Mouse (Mus musculus): ENCODE data around the gene Dleu7. TPM values are rescaled to one million over a fixed set of nuclear protein-coding genes. Genes with fewer than 3 reads are reported as not detected.

Dleu7 gene
- total RNA-seq, 1 experiment: 0.98 TPM

DNA sequence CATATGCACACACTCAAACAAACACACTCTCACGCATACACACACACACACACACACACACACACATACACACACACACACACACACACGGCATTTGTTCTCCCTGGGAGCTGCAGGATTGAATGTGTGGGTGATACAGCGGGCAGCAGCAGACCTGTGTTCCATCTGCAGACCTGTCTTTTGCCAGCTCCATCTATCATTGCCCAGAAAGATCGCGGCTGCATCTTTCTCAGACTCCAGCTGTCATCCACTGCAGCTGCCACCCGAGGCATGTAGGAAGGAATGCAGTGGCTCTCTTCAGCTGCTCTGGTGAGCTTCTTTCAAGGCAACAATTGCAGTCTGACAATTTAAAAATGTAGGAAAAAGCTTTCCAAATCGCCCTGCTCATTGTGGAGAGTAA lies 56.9 kb downstream of the Dleu7 start:
- DNase-seq (ENCODE audit: low read depth, low spot score): no peak
- no peak for TF ChIP-seq ZC3H11A (IDR thresholded peaks at IDR 0.05; ENCODE audit: borderline replicate concordance, low read depth, low read length)
- TF ChIP-seq CHD2 (IDR thresholded peaks at IDR 0.05; ENCODE audit: low read depth, low read length): no peak
- TF ChIP-seq ZNF384 (IDR thresholded peaks at IDR 0.05; ENCODE audit: low read depth, low read length): no peak
- no peak for TF ChIP-seq HCFC1 (IDR thresholded peaks at IDR 0.05; ENCODE audit: borderline replicate concordance, insufficient read depth, low read length)
- Histone ChIP-seq H3K9ac (ENCODE audit: insufficient read depth, low read depth, low read length, poor library complexity, severe bottlenecking) (no peak overlapping the region), H3K36me3 (ENCODE audit: control insufficient read depth, insufficient read depth, low read length, poor library complexity, severe bottlenecking) (no peaks in the 10 kb centered on the region), H3K4me1 (ENCODE audit: control insufficient read depth in 2 of 2, insufficient read depth in 2 of 2, low read length in 2 of 2, poor library complexity in 1 of 2) (no peaks in the 10 kb centered on the region), H3K9me3 (ENCODE audit: control insufficient read depth, insufficient read depth, low read depth, low read length) (no peaks in the 10 kb centered on the region), H3K4me3 (ENCODE audit: insufficient read depth in 1 of 2, low read depth in 1 of 2, low read length in 2 of 2, poor library complexity in 1 of 2, severe bottlenecking in 1 of 2) (no peak overlapping the region), H3K27ac (ENCODE audit: insufficient read depth, low read depth, low read length, poor library complexity, severe bottlenecking) (no peak overlapping the region)
- in situ Hi-C loops (cut with MboI; ENCODE audit: low sequenced_read_pairs in 2 of 2, unreplicated experiment in 2 of 2): no loop called here

DNA sequence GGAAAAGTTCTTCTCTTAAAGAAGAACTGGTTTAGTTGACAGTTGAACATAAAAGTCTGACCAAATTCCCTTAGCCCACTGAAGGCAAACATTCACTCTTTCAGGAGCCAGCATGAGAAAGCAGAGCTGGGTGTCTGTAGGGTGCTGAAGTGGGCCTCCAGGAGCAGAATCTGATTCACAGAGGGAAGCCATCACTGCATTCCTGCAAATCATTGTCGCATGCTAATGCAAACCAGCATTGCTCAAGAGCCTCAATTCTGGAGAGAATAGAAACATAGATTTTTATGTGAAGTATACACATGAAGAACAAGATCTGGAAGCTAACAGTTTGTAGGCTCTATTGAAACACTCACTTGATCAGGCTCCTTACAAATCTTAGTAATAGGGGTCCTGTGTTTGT lies 57.6 kb downstream of the Dleu7 start:
- Histone ChIP-seq H3K4me1 (ENCODE audit: control insufficient read depth in 2 of 2, insufficient read depth in 2 of 2, low read length in 2 of 2, poor library complexity in 1 of 2) (no peaks in the 10 kb centered on the region), H3K36me3 (ENCODE audit: control insufficient read depth, insufficient read depth, low read length, poor library complexity, severe bottlenecking) (no peaks in the 10 kb centered on the region), H3K9ac (ENCODE audit: insufficient read depth, low read depth, low read length, poor library complexity, severe bottlenecking) (no peak overlapping the region), H3K9me3 (ENCODE audit: control insufficient read depth, insufficient read depth, low read depth, low read length) (no peaks in the 10 kb centered on the region), H3K4me3 (ENCODE audit: insufficient read depth in 1 of 2, low read depth in 1 of 2, low read length in 2 of 2, poor library complexity in 1 of 2, severe bottlenecking in 1 of 2) (no peak overlapping the region), H3K27ac (ENCODE audit: insufficient read depth, low read depth, low read length, poor library complexity, severe bottlenecking) (no peak overlapping the region)
- TF ChIP-seq MAFK (IDR thresholded peaks at IDR 0.05; ENCODE audit: insufficient read depth, low read depth, low read length) (no peak), CHD2 (IDR thresholded peaks at IDR 0.05; ENCODE audit: low read depth, low read length) (no peak), HCFC1 (IDR thresholded peaks at IDR 0.05; ENCODE audit: borderline replicate concordance, insufficient read depth, low read length) (no peak), ZNF384 (IDR thresholded peaks at IDR 0.05; ENCODE audit: low read depth, low read length) (no peak)
- in situ Hi-C loops (cut with MboI; ENCODE audit: low sequenced_read_pairs in 2 of 2, unreplicated experiment in 2 of 2): no loop called here
- no peak for DNase-seq (ENCODE audit: low read depth, low spot score)

DNA sequence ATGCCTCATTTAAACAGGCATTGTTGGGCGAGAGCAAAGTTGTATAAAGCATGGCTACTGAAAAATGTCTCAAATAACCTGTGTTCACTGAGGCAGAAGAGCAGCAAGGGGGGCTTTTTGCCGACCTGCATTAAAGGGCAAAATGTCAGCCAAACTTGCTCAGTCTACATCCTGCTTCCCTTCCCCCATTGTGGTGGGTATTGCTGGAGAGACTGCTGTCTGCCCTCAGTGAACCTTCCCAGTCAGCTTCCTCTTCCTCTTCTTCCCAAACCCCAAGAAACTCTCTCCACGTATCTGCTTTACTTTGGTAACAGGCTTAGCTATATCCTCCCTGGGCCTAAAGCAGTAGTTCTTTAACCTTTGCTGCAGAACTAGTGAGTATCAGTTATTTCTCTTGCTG lies 61.9 kb downstream of the Dleu7 start:
- no peaks in the 10 kb centered on the region for H3K36me3 ChIP-seq (ENCODE audit: control insufficient read depth, insufficient read depth, low read length, poor library complexity, severe bottlenecking)
- TF ChIP-seq HCFC1 (IDR thresholded peaks at IDR 0.05; ENCODE audit: borderline replicate concordance, insufficient read depth, low read length) (no peak), CHD2 (IDR thresholded peaks at IDR 0.05; ENCODE audit: low read depth, low read length) (no peak), ZNF384 (IDR thresholded peaks at IDR 0.05; ENCODE audit: low read depth, low read length) (no peak), MAFK (IDR thresholded peaks at IDR 0.05; ENCODE audit: insufficient read depth, low read depth, low read length) (no peak), ZC3H11A (IDR thresholded peaks at IDR 0.05; ENCODE audit: borderline replicate concordance, low read depth, low read length) (no peak)
- H3K9ac ChIP-seq (ENCODE audit: insufficient read depth, low read depth, low read length, poor library complexity, severe bottlenecking): no peak overlapping the region
- DNase-seq (ENCODE audit: low read depth, low spot score): no peak
- in situ Hi-C loops (cut with MboI; ENCODE audit: low sequenced_read_pairs in 2 of 2, unreplicated experiment in 2 of 2): no loop called here
- H3K27ac ChIP-seq (ENCODE audit: insufficient read depth, low read depth, low read length, poor library complexity, severe bottlenecking): no peak overlapping the region
- no peaks in the 10 kb centered on the region for H3K4me1 ChIP-seq (ENCODE audit: control insufficient read depth in 2 of 2, insufficient read depth in 2 of 2, low read length in 2 of 2, poor library complexity in 1 of 2)
- H3K9me3 ChIP-seq (ENCODE audit: control insufficient read depth, insufficient read depth, low read depth, low read length): no peaks in the 10 kb centered on the region
- no peak overlapping the region for H3K4me3 ChIP-seq (ENCODE audit: insufficient read depth in 1 of 2, low read depth in 1 of 2, low read length in 2 of 2, poor library complexity in 1 of 2, severe bottlenecking in 1 of 2)

DNA sequence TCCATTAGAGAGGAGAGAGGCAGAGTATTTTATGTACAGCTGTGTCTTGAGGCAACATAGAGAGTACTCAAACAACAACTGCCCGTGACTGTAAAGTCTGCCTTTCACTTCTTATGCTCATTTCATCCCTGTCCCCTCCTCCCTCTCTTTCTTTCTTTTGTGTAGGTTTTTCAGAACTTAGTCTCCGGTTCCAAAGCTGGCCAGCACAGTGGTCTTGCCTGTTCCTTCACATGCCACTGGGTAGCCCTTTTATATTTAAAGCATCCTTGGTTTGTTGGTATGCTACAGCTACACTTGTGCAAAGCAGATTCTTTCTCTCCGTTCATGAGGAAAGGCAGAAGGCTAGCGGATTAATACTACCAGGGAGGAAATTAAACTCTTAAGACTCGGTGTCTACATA lies 65.7 kb downstream of the Dleu7 start:
- Histone ChIP-seq H3K4me3 (ENCODE audit: insufficient read depth in 1 of 2, low read depth in 1 of 2, low read length in 2 of 2, poor library complexity in 1 of 2, severe bottlenecking in 1 of 2) (no peak overlapping the region), H3K4me1 (ENCODE audit: control insufficient read depth in 2 of 2, insufficient read depth in 2 of 2, low read length in 2 of 2, poor library complexity in 1 of 2) (no peaks in the 10 kb centered on the region), H3K36me3 (ENCODE audit: control insufficient read depth, insufficient read depth, low read length, poor library complexity, severe bottlenecking) (no peaks in the 10 kb centered on the region), H3K27ac (ENCODE audit: insufficient read depth, low read depth, low read length, poor library complexity, severe bottlenecking) (no peak overlapping the region), H3K9me3 (ENCODE audit: control insufficient read depth, insufficient read depth, low read depth, low read length) (no peaks in the 10 kb centered on the region), H3K9ac (ENCODE audit: insufficient read depth, low read depth, low read length, poor library complexity, severe bottlenecking) (no peak overlapping the region)
- DNase-seq (ENCODE audit: low read depth, low spot score): no peak
- in situ Hi-C loops (cut with MboI; ENCODE audit: low sequenced_read_pairs in 2 of 2, unreplicated experiment in 2 of 2): no loop called here
- TF ChIP-seq HCFC1 (IDR thresholded peaks at IDR 0.05; ENCODE audit: borderline replicate concordance, insufficient read depth, low read length) (no peak), MAFK (IDR thresholded peaks at IDR 0.05; ENCODE audit: insufficient read depth, low read depth, low read length) (no peak), ZC3H11A (IDR thresholded peaks at IDR 0.05; ENCODE audit: borderline replicate concordance, low read depth, low read length) (no peak), ZNF384 (IDR thresholded peaks at IDR 0.05; ENCODE audit: low read depth, low read length) (no peak), CHD2 (IDR thresholded peaks at IDR 0.05; ENCODE audit: low read depth, low read length) (no peak)

DNA sequence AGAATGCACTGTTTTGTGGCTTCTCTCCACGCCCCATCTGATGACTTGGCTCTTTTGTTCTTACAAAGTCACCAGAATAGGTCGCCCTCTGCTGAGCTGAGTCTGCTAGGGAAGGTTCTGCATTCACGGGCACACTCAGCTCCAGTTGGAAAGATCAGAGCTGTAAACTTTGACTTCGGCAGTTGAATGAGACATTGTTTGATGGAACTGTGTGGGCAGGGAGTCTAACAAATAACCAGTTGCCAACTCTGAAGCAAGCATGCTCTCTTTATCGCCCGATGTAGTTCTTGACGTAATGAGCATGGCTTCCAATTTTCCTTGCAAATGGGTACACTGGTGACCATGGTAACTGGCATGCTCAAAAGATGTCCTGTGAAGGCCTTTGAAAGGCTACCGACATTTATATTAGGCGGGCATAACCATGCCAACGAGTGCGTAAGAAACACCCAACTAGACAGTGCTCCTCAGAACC lies 66.2 kb downstream of the Dleu7 start:
- H3K27ac ChIP-seq (ENCODE audit: insufficient read depth, low read depth, low read length, poor library complexity, severe bottlenecking): no peak overlapping the region
- TF ChIP-seq HCFC1 (IDR thresholded peaks at IDR 0.05; ENCODE audit: borderline replicate concordance, insufficient read depth, low read length): no peak
- TF ChIP-seq CHD2 (IDR thresholded peaks at IDR 0.05; ENCODE audit: low read depth, low read length): no peak
- no peak for TF ChIP-seq ZC3H11A (IDR thresholded peaks at IDR 0.05; ENCODE audit: borderline replicate concordance, low read depth, low read length)
- no peak for TF ChIP-seq ZNF384 (IDR thresholded peaks at IDR 0.05; ENCODE audit: low read depth, low read length)
- TF ChIP-seq MAFK (IDR thresholded peaks at IDR 0.05; ENCODE audit: insufficient read depth, low read depth, low read length): peak; percentile 65
- in situ Hi-C loops (cut with MboI; ENCODE audit: low sequenced_read_pairs in 2 of 2, unreplicated experiment in 2 of 2): no loop called here

More for the DNA sequence above, 66.2 kb downstream of the Dleu7 start:
- no peak for DNase-seq (ENCODE audit: low read depth, low spot score)
- H3K4me3 ChIP-seq (ENCODE audit: insufficient read depth in 1 of 2, low read depth in 1 of 2, low read length in 2 of 2, poor library complexity in 1 of 2, severe bottlenecking in 1 of 2): no peak overlapping the region
- no peak overlapping the region for H3K9ac ChIP-seq (ENCODE audit: insufficient read depth, low read depth, low read length, poor library complexity, severe bottlenecking)
- no peaks in the 10 kb centered on the region for H3K4me1 ChIP-seq (ENCODE audit: control insufficient read depth in 2 of 2, insufficient read depth in 2 of 2, low read length in 2 of 2, poor library complexity in 1 of 2)
- H3K9me3 ChIP-seq (ENCODE audit: control insufficient read depth, insufficient read depth, low read depth, low read length): no peaks in the 10 kb centered on the region
- H3K36me3 ChIP-seq (ENCODE audit: control insufficient read depth, insufficient read depth, low read length, poor library complexity, severe bottlenecking): no peaks in the 10 kb centered on the region

Other genes with a start within 250 kb of the Dleu7 start
- 16.4 and 27.3 TPM in 2 replicates for gene Rnaseh2b, start 458 bp downstream of the Dleu7 start, total RNA-seq (2012; rRNA removed)
- gene Gucy1b2, start 163.2 kb upstream of the Dleu7 start, total RNA-seq (2012; rRNA removed): not detected in 2 replicates

All from ES-E14 (cell line).